Mouse (Mus musculus) layer of hippocampus, postnatal 36 days (tissue): Measurements from ENCODE around the gene Ccdc175. TPM values are rescaled to one million over a fixed set of nuclear protein-coding genes. Genes with fewer than 3 reads are reported as not detected.

Experiments
- DNase-seq, 2 experiments: peaks; one replicate each; pipeline ENCODE4 v3.0.0; 2022
- total RNA-seq, 2 experiments: library from RNA; stranded (reverse); gene quantifications; 2 replicates each; pipeline ENCODE4 v1.2.3; 2021

The Ccdc175 gene
- total RNA-seq = not detected

DNA sequence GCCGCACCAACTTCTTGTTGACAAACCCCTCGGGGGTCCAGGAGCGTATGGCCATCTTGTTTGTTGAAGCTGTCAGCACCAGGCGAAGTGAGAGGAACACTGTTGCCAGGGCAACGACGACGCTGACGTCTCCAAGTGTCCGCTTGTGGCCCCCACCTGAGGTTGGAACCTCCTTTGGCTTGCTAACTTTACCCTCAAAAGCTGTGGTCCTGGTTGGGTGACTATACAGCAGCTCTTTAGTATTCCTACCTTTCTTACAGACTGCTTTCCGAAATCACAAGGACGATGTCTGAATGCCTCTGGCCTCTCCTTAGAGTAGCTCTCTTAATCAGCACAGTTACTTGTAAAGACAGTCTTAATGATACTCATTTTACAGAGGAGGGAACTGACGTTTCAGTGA, at the start of gene Ccdc175:
TSS of gene Ccdc175 (minus strand) at position 101 of the 400 bp plus-strand sequence.
- no peak for DNase-seq

DNA sequence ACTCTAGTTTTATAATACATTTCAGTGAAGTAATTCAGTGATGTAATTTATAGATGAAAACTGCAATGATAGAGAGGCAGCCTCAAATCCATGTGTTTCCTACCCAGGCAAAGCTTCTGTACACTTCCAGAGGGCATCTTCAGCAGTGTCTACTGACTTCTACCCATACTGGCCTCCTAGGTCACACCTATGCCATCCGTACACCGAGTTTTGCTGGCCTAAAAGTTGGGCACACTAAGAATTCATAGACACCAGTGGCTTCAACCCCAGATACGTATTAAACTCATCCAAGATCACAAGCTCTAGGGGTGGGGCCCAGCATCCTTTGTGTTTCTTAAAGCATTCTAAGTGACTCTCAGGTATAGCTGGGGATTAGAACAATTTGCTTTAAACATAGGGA, 49.3 kb upstream of the Ccdc175 start:
- DNase-seq = no peak

DNA sequence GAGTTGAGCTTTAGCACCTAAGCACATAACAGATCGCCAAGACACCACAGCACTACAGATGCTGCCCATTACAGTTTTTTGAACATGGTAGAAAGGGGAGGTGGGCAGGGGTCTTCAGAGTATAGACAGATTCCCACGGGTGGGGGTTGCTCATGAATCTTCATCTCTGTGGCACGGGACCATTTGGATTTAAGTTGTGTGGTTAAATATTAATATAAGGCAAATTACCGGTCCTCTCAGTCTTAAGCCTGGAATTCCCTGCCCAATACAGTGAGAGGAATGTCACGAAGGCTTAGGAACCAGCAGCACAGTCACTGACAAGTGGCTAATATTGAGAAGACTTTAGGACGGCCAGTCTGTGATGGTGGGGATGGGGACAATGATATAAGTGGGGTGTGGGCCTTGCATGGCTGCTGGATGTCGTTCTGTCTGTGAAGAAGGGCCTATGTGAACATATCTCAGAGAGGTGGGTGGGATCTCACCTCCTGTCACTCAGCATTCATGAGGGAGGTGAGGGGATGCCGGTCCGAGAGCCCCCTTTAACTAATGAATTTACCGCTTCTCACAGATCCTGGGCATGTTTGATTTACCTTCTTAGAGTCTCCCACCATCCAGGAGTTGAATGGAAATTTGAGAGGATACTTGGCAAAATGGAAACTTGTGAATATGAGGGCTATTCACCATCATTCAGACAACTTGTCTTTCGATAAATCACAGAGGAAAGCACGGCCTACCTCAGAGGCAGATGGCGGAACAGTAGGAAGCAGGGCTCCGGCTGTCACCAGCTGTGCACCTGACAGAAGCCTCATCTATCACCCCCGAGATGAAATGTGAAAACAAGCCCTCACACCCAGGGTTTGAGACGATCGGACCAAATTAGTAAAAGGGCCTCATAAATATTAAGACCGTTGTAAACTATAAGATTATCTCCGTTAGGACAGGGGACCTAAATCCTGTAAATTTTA, 48.3 kb upstream of the Ccdc175 start:
- no peak for DNase-seq

DNA sequence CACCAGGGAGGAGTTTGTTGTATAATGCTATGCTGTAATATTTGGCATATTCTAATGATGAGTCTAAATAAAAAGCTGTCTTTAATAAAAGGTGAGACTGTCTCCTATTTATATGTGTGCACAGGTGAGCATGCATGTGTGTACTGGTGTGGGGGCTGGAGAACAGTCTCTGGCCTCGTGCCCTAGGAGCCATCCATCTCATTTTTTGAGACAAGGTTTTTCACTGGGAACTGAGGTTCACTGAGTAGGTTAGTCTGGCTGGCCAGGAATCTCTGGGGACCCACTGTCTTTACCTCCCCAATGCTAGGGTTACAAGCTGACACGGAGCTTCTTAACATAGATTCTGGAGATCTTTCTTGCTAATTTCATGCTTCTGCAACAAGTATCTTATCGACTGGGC, 47.3 kb upstream of the Ccdc175 start:
- DNase-seq = no peak

DNA sequence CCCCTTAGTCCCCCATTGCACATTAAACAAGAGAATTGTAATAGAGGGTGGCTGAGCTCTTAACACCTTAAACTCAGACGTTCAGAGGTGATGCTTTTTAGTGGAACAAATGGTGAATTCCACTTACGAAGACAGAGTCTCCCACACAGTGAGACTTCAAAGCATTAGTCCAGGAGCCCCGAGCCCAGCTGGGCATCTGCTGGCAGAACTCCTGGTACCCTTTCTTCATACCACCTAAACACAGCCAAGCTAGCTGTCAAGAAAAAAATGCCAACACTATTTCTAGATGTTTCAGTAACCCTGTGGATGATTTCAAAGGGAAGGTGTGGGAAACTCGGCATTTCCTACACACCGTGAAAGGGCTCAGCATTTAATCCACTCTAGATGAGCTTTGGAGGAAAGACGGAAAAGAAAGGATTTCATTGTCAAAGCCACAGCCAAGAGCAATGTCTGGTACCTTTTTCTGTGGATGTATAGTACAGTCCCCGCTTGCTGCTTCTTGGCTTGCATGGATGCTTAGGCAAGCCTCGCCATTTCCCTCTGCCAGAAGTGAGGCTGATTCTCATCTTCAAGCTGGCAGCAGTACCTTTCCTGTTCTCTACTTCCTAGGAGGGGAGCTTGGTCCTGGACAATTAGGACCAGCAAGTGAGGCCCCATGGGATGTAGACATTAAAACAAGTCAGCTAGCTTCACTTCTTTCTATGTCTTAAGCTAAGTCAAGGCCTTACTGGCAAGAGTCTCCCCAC, 44.8 kb upstream of the Ccdc175 start:
- no peak for DNase-seq

DNA sequence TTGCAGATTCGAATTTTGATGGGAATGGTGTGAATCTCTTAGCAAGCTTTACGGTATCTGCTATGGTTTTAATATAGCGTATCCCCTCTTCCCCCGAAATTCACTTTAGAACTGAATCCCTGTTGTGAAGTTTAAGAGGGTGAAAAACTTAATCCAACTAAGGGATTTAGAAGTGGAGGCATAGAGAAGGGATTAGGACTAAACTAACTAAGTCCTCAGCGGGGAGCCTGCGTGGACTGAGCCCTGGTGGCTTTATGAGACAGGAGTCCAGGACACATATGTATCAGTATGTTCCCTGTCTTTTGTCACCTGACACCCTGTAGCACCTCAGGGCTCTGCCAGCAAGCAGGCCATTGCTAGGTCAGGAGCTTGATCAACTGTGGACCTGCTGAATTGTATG, 42.9 kb upstream of the Ccdc175 start:
- DNase-seq = no peak

DNA sequence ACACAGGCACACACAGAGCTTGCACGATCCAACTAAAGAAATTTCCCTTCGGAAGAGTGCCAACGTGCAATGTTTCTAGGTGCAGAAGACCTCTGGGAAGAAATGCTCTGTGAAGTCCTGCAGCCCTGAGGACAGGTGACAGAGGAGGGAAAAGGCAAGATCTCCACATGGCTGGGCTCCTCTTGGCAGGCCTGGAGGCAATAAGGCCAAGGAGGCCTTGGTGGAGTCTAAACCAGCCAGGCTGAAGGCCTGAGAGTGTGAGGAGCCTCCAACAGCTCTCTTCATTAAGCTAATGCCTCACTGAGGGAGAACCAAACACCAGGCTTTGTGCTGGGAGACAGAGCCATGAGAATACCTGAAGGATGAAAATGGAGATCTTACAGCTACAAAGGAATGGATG, 40.5 kb upstream of the Ccdc175 start:
- no peak for DNase-seq

DNA sequence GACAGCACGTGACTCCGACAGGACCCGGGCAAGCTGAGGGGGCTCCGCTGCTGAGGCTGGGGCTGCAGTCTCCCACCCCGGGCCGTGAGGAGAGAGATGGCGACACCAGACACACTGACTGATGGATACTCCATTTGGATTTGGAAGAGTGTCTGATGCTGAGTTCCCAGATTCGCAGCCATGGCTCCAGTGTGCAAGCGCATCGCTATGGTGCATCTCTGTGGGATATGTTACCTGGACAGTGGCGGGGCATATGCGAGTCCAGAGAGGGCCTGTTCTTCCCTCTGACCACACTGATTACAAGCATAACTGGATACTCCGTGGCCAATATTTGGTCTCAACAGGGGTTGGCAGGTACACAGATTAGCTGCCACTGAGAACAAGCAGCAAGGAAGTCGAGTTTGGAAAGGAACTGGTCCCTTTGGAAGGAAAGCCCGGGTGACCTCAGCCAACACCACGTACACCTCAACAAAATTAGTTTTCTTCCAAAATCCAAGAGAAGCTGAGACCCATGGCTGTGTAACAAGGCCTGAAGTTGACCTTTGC, 38.8 kb upstream of the Ccdc175 start:
- DNase-seq = no peak

DNA sequence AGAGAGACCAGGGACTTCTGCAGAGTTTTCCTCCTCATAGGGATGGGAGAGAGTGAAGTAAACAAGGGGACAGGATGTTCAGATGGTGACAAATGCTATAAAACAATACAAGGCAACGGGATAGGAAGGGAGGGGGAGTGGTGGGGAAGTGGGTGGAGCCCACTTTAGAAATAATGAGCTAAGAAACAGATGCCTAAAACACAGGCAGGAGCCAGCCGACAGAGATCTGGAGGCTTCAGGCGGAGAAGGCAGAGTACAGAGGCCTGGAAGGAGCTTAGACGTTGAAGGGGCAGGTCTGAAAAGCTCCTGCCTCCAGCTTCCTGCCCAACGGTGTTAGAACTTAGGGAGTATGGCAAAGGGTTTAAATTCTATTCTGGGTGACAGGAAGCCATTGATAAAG, 28.7 kb upstream of the Ccdc175 start:
- DNase-seq = no peak

DNA sequence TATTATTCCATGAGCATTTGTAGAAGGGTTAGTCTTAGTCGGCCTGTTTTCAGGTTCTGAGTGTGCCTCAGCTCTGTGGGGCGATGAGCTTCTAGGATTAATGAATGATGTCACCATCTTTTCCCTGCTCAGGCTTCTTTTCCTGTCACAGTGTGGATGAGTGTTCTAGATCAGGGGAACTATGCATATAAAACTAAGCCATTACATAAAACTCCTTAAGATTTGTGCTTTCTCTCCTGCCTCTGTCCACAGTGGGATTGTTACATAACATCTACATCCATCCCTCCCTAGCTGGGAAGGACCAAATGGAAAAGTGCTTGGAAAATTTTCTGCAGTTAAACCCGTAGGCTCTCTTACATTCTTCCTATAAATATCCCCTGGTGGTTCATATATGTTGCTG, 16.0 kb upstream of the Ccdc175 start:
- no peak for DNase-seq

DNA sequence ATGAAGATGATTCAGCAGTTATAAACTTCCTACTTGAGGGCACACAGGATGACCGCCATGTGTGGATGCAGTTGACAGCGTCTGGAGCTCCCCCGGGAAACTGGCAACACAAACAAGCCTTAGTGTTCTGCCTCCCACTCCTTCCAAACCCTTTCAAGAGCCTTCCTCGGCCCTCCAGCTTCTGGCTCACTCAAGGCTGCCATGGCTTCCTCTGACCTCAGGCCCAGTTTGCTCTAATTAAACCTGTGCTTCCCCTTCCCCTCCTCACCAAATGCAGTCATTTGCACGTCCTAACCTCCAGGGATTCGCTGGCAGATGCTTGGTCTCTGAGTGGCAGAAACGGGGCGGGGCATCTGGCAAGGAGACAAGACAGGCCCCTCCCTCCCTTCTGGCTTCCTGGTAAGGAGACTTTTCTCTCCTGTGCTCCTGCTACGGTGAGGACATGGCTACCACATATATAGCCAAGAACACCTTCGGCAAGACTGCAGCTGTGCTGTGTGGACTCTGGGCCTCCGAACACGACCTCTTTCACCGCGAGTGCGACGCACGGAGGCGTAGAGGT, 13.2 kb upstream of the Ccdc175 start:
- DNase-seq = no peak

DNA sequence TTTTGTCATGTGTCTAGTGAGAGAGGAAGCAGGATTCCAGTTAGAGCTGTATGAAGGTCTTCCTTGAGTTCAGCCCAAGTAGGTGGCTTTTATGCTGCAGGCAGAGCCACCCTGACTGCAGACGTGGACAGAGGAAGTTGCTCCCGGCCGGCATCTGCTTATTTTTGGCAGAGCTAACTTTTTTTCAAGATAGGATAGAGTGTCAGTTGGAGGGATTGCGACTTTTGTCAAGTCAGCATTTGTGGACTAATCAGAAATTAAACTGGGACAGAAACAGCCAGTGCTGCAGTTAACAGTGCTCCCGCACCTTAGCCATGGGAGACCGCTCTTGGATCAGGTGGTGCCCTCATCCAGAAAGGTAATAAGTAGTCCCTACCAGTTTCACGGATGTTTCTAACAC, 12.6 kb upstream of the Ccdc175 start:
- DNase-seq = no peak

DNA sequence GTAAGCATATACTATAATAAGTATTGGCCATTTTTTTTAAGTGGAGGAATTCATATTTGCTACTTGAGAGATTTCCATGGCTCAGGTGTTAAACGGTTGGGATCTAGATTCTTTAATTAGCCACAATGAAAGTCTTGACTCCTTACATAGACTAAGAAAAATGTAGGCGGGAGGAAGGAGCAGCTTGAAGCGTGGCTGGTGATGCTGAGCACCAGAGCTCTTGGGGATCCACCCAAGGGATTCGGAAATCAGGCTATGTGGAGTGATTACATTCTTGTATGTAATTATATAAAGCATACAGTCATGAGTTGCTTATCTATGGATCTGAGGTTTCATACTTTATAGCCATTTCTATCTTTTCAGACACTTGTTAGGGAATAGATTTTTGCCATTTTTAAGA, 5.3 kb downstream of the Ccdc175 start:
- DNase-seq = no peak

DNA sequence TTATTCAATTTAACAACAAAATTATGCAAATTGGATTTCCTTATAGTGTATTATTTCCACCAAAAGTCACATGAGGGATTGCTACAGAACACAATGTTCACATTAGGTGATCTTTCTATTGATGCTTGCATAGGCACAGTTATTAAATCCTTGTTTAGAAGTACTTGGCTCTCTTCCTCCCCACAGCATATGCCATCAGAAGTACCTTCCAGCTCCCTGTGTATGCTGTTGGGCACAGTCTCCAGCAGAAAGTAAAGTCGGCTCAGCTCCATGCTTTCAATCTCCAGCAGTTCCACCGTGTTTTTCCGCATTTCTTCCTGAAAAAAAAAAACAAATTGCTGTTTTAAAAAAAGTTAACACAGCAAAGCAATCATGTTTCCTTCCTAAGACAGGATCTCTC, 6.5 kb downstream of the Ccdc175 start:
- no peak for DNase-seq

DNA sequence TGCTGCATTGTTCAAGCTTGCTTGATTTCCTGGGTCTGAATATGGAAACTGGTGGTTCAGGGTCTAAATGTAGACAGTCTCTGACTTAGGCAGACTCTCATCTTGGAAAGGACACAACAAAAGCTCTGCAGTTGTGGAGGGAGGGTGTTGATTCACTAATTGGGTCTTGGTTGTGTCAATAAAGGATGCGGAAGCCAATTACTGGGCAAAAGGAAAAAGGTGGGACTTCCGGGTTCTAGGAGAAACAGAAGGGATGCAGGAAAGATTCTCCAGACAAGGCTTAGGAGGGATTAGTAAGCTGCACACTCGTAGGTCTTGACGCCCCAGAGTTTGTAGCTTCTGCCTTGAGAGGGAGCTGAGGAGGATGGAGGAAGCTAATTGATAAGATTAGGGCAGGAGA, 26.4 kb downstream of the Ccdc175 start:
- no peak for DNase-seq

DNA sequence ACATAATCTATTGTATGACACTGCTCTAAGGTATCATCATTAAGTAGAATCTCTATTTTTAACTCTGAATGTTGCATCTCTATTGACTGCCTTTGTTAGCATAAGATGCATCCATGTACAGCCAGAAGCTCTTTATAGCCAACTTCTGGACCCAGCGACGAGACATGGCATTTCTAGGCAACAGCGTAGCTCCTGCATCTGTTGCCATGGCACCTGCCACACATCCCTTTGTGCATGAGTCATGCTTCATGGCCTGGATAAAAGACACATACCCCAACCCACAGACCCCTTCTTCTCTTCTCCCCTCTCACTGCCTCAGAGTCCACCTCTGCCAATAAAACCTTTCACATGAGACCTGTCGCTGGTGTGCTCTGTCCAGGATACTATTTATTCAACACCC, 34.0 kb downstream of the Ccdc175 start:
- peak; percentile 18 to 27 for DNase-seq

DNA sequence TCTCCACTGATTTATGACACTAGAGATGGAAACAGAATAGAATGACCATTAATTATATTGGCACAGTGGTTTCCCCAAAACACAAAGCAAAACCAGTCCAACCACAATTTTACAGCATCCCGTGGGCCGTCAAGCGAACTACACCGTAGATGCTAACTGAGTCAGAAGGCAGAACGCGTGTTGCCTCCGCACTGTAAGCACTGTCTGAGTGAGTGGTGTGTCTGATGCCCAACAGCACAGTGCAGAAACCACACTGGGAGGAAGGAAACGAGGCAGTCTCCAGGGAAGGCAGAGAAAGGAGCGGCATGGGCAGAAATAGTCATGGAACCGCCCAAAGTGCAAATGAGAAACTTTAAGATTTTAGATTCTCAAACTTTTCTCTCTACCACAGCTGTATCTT, 55.6 kb downstream of the Ccdc175 start:
- DNase-seq = no peak

DNA sequence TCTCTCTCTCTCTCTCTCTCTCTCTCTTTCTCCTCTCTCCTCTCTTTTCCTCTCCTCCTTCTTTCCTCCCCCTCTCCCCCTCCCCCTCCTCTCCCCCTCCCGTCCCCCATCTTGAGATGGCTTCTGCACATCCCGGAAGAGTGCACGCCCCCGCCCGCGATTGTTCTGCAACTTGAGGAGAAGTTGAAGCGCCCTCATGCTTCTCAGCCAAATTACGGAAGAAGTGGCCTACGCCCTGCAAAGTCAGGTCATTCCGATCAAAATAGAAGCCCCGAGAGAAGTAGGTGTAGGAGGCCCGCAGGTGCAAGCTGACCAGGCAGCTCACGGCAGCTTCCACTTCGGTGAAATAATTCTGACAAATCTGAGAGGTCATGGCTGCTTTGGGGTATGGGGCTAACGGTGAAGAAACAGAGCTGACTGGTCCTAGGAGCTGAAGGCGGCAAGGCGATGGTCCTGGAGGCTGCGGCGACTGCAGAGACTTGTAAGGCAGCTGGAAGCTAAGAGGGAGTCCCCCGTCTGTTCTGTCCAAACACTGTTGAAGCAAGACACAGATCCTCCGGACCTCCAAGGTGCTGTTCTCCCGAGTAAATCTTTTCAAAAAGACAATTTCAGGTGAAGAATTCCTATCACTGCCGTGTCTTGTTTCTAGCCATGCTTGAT, 69.0 kb downstream of the Ccdc175 start:
- DNase-seq = no peak

DNA sequence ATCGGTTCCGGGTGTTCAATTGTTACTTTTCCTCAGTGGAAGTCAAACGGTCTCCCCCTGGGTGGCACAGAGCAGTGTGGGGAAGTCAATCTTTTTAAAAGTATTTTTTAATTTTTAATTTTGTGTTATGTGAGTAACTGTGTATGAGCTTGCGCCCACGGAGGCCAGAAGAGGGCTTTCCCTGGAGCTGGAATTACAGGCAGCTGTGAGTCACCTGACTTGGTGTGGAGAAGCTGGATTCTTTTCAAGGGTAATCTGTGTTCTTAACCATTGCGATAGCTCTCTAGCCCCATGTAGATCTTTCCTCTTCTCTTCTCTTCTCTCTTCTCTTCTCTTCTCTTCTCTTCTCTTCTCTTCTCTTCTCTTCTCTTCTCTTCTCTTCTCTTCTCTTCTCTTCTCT, 69.7 kb downstream of the Ccdc175 start:
- no peak for DNase-seq

DNA sequence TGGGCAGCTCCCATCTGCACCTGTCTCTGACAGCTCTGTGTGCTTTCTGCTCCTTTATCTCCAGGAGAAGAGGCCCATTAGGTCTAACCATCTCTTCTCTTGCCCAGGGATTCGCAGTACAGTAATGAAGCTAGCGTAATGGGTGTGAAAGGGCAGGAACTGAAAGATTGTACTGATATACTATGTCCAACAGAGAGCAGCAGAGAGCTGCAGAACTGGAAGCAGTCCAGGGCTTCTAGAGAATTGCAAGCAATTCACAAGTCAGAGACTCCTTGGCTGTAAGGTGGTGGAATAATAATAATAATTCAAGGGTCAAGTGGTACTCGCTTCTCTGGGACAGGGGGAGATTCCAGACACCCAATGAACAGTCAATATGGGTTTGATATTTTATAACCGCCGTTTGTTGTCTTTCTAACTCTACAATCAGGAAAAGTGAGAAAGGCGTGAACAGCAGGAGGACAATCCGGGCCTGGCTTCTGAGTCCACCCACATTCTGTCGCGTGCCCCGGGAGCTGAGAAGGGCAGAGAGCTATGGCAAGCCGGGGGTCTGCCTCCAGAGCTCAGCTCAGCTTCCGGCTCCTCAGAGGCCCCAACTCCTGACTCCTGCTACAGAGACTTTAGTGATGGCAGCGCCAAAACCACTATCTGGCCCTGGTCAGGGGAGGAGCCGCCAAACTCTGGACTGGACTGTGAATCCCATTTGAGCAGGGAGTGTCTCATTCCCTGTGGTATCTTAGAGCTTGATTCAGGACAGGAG, 80.1 kb downstream of the Ccdc175 start:
- DNase-seq = peak; percentile 28 to 61

DNA sequence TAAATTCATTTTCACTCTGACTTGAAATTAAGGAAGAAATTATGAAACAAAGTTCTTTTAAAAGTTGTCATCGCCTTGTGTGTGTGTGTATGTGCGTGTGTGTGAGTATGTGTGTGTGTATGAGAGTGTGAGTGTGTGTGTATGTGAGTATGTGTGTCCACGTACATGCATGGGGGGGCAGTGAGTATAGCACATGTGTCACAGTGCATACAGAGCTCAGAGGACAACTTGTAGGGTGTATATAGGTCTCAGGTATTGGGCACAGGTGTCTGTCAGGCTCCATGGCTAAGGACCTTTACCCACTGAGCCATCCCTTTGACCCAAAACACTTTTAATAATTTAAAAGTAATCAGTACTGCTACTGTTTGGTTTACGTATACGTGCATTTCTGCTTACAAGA, 80.8 kb downstream of the Ccdc175 start:
- DNase-seq = no peak

DNA sequence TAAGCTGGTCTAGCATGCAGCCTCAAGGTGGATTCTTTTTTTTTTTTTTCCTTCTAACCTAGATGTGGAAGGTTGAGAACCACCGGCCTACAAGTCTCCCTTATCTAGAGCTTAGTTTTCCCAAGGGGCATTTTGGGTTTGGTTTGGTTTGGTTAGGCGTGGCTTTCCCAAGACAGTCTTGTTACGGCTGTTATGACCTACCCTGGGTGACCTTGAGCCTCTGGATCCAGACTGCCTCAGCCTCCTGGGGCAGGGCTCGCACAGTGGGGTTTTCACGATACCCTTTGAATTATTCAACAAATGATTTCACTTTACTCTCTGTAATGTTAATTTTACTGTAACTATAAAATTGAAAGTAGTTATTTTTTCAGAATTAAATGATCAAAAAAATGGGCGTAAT, 82.1 kb downstream of the Ccdc175 start:
- DNase-seq = no peak
